Mouse (Mus musculus): ENCODE measurements around the gene Pigo.

- TF ChIP-seq EP300 (IDR thresholded peaks at IDR 0.05; ENCODE audit: low read depth) (no peak), CTCF (IDR thresholded peaks at IDR 0.05; ENCODE audit: low read depth) (no peak)
Measured at GRCm38 (mm10) chr4:43010161-43011038, 15.2 kb downstream of the Pigo start, which contains the start of gene Fancg.

Measured in liver, embryonic 14.5 days (tissue).